Mouse (Mus musculus): ENCODE measurements around the gene Ctnna2. TPM values are rescaled to one million over a fixed set of nuclear protein-coding genes. Genes with fewer than 3 reads are reported as not detected.

Ctnna2 gene
- polyA plus RNA-seq (2012) = 0.03 TPM in 1 of 2 replicates, not detected in the other

GRCm38 (mm10) chr6:77979241-77979961 lies at the start of gene Ctnna2:
TSS of gene Ctnna2 (minus strand) at chr6:77979699.

DNA sequence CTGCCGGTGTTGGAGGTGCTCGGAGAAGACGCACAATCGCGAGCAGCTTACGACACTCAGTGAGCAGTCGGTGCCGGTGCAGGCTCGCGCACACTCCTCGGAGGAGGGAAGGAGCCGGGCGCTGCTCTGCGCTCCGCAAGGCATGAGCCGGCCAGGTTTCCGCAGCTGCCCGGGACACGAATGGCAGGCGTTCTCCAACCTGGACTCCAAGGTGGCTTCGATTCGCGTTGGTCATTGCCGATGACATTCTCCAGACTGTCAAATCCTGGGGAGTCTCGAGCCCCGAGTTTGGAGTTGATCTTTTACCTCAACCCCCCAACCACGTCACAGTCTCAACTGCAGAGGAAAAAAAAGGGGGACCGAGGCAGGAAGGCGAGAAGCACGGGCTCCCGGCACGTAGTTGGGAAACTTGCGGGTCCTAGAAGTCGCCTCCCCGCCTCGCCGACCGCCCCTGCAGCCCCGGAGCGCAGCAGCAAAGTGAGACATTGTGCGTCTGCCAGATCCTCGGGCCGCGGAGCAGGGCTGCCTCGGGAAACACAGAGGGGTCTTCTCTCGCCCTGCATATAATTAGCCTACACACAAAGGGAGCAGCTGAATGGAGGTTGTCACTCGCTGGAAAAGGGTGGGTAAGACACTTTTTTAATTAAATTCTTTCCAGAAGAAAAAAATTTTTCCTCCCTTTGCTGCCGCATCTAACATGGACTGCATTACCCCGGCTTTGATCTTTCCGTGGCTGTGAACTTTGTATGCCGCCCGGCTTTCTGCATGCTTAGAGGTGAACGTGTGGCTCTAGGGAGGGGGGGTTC lies 736.7 kb downstream of the Ctnna2 start, which contains the start of gene Lrrtm1:
Lrrtm1 (plus strand) TSS at position 89 of the 806 bp plus-strand sequence.

